Comparison of ENCODE assay signal across 31 mouse cellular contexts in the genomic region with DNA sequence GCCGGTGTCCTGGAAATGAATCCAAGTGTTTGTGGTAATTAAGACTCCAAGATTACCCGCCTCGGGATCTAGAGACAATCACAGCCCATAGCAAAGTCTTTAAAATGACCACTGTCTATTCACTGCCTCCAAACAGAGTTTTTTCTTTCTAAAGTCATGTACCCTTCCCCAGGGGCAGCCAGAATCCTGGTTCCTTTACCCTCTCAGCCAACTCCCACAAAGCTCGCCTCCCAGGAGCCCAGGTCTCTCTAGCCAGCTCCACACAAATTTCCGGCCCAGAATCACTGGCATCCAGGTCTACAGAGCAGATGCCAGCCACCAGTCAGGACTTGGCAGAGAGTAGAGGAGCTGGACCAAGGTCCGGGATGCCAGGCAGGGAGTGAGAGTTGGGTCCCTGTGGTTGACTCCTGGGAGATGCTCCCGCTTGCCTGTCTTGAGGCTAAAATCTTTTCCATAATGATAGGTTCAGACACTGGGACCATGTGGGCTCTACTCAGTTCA. TPM values are rescaled to one million over a fixed set of nuclear protein-coding genes. Genes with fewer than 3 reads are reported as not detected.
DNase-seq lines count a peak whose midpoint lies in the region; ATAC-seq and TF ChIP-seq lines count a peak whose summit lies in the region.
"Had no signal": no experiment of that assay in that cellular context is flagged by ENCODE, and none has a peak within 500 bp of the region (broad histone marks: within the 10 kb centered on the region; RNA-seq: fewer than 3 reads in every experiment).

No protein-coding gene starts in this region.

- 40% methylated on average over 7 of the region's 7 CpGs for WGBS in hindbrain, postnatal 0 days
- 31% methylated on average over 7 of the region's 7 CpGs for WGBS in kidney, postnatal 0 days
- WGBS in neural tube, embryonic 14.5 days: 37% methylated on average over 7 of the region's 7 CpGs

- ATAC-seq in hindbrain, postnatal 0 days: no peak
- ATAC-seq in kidney, postnatal 0 days (replicated peaks; ENCODE audit: low FRiP score, low read depth): no peak
- ATAC-seq in neural tube, embryonic 14.5 days (ENCODE audit: low read depth): no peak
- ATAC-seq: intestine, postnatal 0 days; midbrain, embryonic 15.5 days had no signal

- no peaks in the 10 kb centered on the region for H3K36me3 ChIP-seq in hindbrain, postnatal 0 days (ENCODE audit: insufficient read depth, low read length)
- H3K36me3 ChIP-seq in kidney, postnatal 0 days (ENCODE audit: insufficient read depth, low read length): peaks cover 12% of the 10 kb centered on the region; the same call in 1 of the 2 replicates
- H3K36me3 ChIP-seq in neural tube, embryonic 14.5 days (ENCODE audit: control insufficient read depth, insufficient read depth, low read length): no peaks in the 10 kb centered on the region
- H3K36me3 ChIP-seq: embryonic facial prominence, embryonic 13.5 days; forebrain, embryonic 12.5 days; limb, embryonic 15.5 days; midbrain, embryonic 15.5 days had no signal

- peak; percentile 56 for DNase-seq in kidney, adult 11 months
- DNase-seq in kidney, postnatal 14 days: no peak
- DNase-seq in hindbrain, postnatal 0 days (ENCODE audit: low spot score): no peak
- DNase-seq in kidney, postnatal 0 days (ENCODE audit: low spot score): no peak
- no peak for DNase-seq in frontal cortex, postnatal 25 days (ENCODE audit: low spot score in 2 of 2)
- DNase-seq in gastrocnemius, adult 18-20 months (ENCODE audit: low spot score): no peak
- DNase-seq in layer of hippocampus, adult 9-10 months (ENCODE audit: low spot score): no peak
- DNase-seq: adrenal gland, postnatal 10 days; cerebellum, postnatal 36 days; embryo, embryonic 11 days; gastrocnemius, postnatal 14 days; heart, adult 11 months; layer of hippocampus, postnatal 36 days; lung, embryonic 14.5 days; lung, postnatal 36 days; right cerebral cortex, postnatal 14 days; spleen, adult 18-20 months; thymus, postnatal 25 days had no signal

- H3K9me3 ChIP-seq in hindbrain, postnatal 0 days (ENCODE audit: low read length): no peaks in the 10 kb centered on the region
- no peaks in the 10 kb centered on the region for H3K9me3 ChIP-seq in kidney, postnatal 0 days (replicated peaks; ENCODE audit: low read length)
- H3K9me3 ChIP-seq in neural tube, embryonic 14.5 days (ENCODE audit: control insufficient read depth, low read length): no peaks in the 10 kb centered on the region
- H3K9me3 ChIP-seq: embryonic facial prominence, embryonic 13.5 days; forebrain, embryonic 12.5 days; limb, embryonic 15.5 days; megakaryocyte, embryonic 14.5 days; midbrain, embryonic 15.5 days had no signal

- TF ChIP-seq CTCF in hindbrain, postnatal 0 days (IDR thresholded peaks at IDR 0.05; ENCODE audit: low read depth): no peak
- TF ChIP-seq CTCF in kidney, postnatal 0 days (IDR thresholded peaks at IDR 0.05; ENCODE audit: low read depth): no peak

- H3K4me1 ChIP-seq in hindbrain, postnatal 0 days (ENCODE audit: insufficient read depth, low read length): no peaks in the 10 kb centered on the region
- peaks cover 8% of the 10 kb centered on the region for H3K4me1 ChIP-seq in kidney, postnatal 0 days (replicated peaks; ENCODE audit: insufficient read depth, low read length)
- H3K4me1 ChIP-seq in neural tube, embryonic 14.5 days (ENCODE audit: control insufficient read depth, insufficient read depth, low read length): no peaks in the 10 kb centered on the region

- peak overlapping the region; percentile 37 for H3K4me2 ChIP-seq in hindbrain, postnatal 0 days (ENCODE audit: low read depth, low read length)
- H3K4me2 ChIP-seq in kidney, postnatal 0 days (ENCODE audit: low read length): peak overlapping the region; percentile 75
- H3K4me2 ChIP-seq in neural tube, embryonic 14.5 days (ENCODE audit: low read depth, low read length): peak overlapping the region; percentile 51
- H3K4me2 ChIP-seq: embryonic facial prominence, embryonic 13.5 days; forebrain, embryonic 12.5 days; heart, embryonic 11.5 days; limb, embryonic 15.5 days; lung, embryonic 14.5 days; midbrain, embryonic 15.5 days had no signal

- peak overlapping the region; percentile 17; the same call in 1 of the 2 replicates for H3K9ac ChIP-seq in hindbrain, postnatal 0 days (replicated peaks; ENCODE audit: low read length)
- peak overlapping the region; percentile 70; the same call in 1 of the 2 replicates for H3K9ac ChIP-seq in kidney, postnatal 0 days (ENCODE audit: low read depth, low read length)
- H3K9ac ChIP-seq in neural tube, embryonic 14.5 days (replicated peaks; ENCODE audit: low read depth, low read length): peak overlapping the region; percentile 75
- H3K9ac ChIP-seq: embryonic facial prominence, embryonic 13.5 days; forebrain, embryonic 12.5 days; limb, embryonic 15.5 days; liver, embryonic 14.5 days; lung, embryonic 14.5 days; midbrain, embryonic 15.5 days had no signal

- H3K27ac ChIP-seq in hindbrain, postnatal 0 days: no peak overlapping the region
- H3K27ac ChIP-seq in kidney, postnatal 0 days: no peak overlapping the region
- H3K27ac ChIP-seq in neural tube, embryonic 14.5 days (ENCODE audit: low read depth, low read length): 0 out of 2 replicates have a peak overlapping the region, but pooled peaks have one; percentile 73
- H3K27ac ChIP-seq: embryonic facial prominence, embryonic 13.5 days; forebrain, embryonic 12.5 days; limb, embryonic 15.5 days; liver, embryonic 14.5 days; midbrain, embryonic 15.5 days had no signal

- peak overlapping the region; percentile 39 for H3K4me3 ChIP-seq in hindbrain, postnatal 0 days (ENCODE audit: low read length)
- H3K4me3 ChIP-seq in kidney, postnatal 0 days (replicated peaks; ENCODE audit: low read depth, low read length): peak overlapping the region; percentile 52
- H3K4me3 ChIP-seq in neural tube, embryonic 14.5 days (ENCODE audit: low read depth, low read length): peak overlapping the region; percentile 51
- H3K4me3 ChIP-seq: embryonic facial prominence, embryonic 13.5 days; erythroblast, embryonic 14.5 days; forebrain, embryonic 12.5 days; limb, embryonic 15.5 days; megakaryocyte, embryonic 14.5 days; midbrain, embryonic 15.5 days had no signal

- H3K27me3 ChIP-seq in hindbrain, postnatal 0 days (ENCODE audit: insufficient read depth, low read length): peaks cover 51% of the 10 kb centered on the region
- peaks cover 4% of the 10 kb centered on the region; the same call in 1 of the 2 replicates for H3K27me3 ChIP-seq in kidney, postnatal 0 days (ENCODE audit: insufficient read depth, low read length)
- peaks cover 20% of the 10 kb centered on the region for H3K27me3 ChIP-seq in neural tube, embryonic 14.5 days (ENCODE audit: control insufficient read depth, insufficient read depth, low read length)

RNA-seq across cellular contexts. Expression of a gene that starts 6.3 kb away (rescaled TPM):
- total RNA-seq in hindbrain, postnatal 0 days (2014; rRNA removed): 8.1 and 9.0 TPM in 2 replicates
- 9.6 and 11.2 TPM in 2 replicates for polyA plus RNA-seq in hindbrain, postnatal 0 days (2015; fragmentation: Nextera tagmentation; extraction: Ambion mirVana)
- polyA plus RNA-seq in kidney, postnatal 0 days (2015; fragmentation: Nextera tagmentation; extraction: Ambion mirVana): 27.4 and 29.6 TPM in 2 replicates
- 23.8 and 27.0 TPM in 2 replicates for polyA plus RNA-seq in neural tube, embryonic 14.5 days (2014; fragmentation: Nextera tagmentation; extraction: Ambion mirVana)
- total RNA-seq in gastrocnemius, adult 18-20 months (2021): not detected
- total RNA-seq: adrenal gland, postnatal 10 days; gastrocnemius, postnatal 14 days; hematopoietic stem cell, adult 5-6 weeks had no signal
- polyA plus RNA-seq: erythroblast, embryonic 14.5 days; heart, embryonic 11.5 days; heart, postnatal 0 days; intestine, postnatal 0 days; limb, embryonic 15.5 days; liver, embryonic 14.5 days; stomach, embryonic 14.5 days had no signal

Comparison
In these comparisons a context has a peak if more than half of its experiments do, and no peak if none do; other contexts are left out.
1. H3K9ac ChIP-seq: peak in every context shown above with its lines; median percentile 75 in neural tube, embryonic 14.5 days; 70 in kidney, postnatal 0 days; 17 in hindbrain, postnatal 0 days.